Mouse (Mus musculus): ENCODE data around the gene Tubb4b. TPM values are rescaled to one million over a fixed set of nuclear protein-coding genes. Genes with fewer than 3 reads are reported as not detected.

The Tubb4b gene
- polyA plus RNA-seq, 1 experiment from 2014 or later, result 294 TPM

DNA sequence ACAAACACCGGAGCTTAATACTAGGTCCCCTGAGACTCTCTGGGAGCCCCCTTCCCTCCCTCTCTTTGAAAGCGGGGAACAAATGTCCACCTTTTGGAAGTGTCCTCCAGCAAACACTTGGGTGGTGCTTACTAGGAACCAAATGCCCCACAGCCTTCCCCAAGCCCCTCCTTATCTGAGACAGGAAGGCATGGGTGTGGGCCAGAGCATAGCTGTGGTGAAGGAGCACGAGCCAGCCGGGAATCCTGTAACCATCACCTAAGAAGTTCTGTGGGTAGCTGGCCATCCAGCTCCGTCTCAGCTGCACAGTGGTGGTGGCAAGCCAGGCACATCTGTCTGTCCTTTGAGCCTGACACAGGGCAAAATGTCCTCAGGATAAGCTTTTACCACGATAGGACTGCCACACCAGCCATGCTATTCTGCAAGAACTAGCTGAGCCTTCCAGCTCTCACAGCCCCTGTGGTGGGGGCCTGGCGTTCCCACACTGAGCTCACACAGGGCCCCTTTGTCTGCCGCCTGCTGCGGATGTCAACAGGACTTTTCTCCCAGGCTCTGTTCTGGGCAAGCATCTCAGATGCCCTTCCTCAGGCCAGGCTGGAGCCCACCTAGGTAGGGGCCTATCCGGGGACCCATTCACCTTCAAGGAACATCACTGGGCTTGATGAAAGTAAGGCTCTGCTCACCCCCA is 46.1 kb downstream of the Tubb4b start:
- Histone ChIP-seq H3K27me3 (ENCODE audit: insufficient read depth, low read length) (peaks cover 32% of the 10 kb centered on the region), H3K4me1 (ENCODE audit: insufficient read depth) (peaks cover 40% of the 10 kb centered on the region), H3K36me3 (replicated peaks; ENCODE audit: insufficient read depth, low read length) (no peaks in the 10 kb centered on the region), H3K4me3 (ENCODE audit: low read depth, low read length) (no peak overlapping the region), H3K9ac (replicated peaks) (no peak overlapping the region), H3K4me2 (ENCODE audit: low read depth, low read length) (no peak overlapping the region), H3K27ac (ENCODE audit: low read depth) (no peak overlapping the region), H3K9me3 (ENCODE audit: low read length) (no peaks in the 10 kb centered on the region)
- WGBS (ENCODE audit: insufficient replicate concordance), result 55% methylated on average over 10 of the region's 10 CpGs
- TF ChIP-seq EP300 (IDR thresholded peaks at IDR 0.05; ENCODE audit: low read depth) (no peak), CTCF (IDR thresholded peaks at IDR 0.05; ENCODE audit: low read depth) (no peak)
- DNase-seq (no peak), ATAC-seq (no peak)

DNA sequence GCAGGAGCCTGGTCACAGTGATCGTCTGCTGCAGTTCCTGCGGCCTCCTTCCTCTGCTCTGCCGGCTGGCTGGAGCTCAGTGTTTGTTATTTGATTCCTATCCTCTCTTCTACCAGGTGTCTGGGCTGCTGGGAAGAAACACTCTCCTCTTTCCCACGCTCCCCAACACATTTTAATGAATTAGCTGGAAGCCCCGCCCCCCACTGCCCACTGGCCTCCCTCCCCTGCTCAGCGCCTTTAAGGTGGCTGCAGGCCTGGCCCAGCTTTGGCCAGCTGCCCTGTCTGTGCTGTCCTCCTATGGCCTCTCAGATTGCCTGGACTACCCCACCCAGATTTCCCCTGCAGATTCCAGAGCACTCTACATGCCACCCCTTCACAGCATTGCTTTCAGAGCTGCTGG is 46.8 kb downstream of the Tubb4b start:
- H3K27me3 ChIP-seq (ENCODE audit: insufficient read depth, low read length), result peaks cover 31% of the 10 kb centered on the region
- no peak for TF ChIP-seq EP300 (IDR thresholded peaks at IDR 0.05; ENCODE audit: low read depth)
- TF ChIP-seq CTCF (IDR thresholded peaks at IDR 0.05; ENCODE audit: low read depth), result no peak
- no peak overlapping the region for H3K4me2 ChIP-seq (ENCODE audit: low read depth, low read length)
- no peak overlapping the region for H3K27ac ChIP-seq (ENCODE audit: low read depth)
- ATAC-seq (no peak), DNase-seq (peak; percentile 24)
- peaks cover 42% of the 10 kb centered on the region for H3K4me1 ChIP-seq (ENCODE audit: insufficient read depth)
- 69% methylated on average over 6 of the region's 6 CpGs for WGBS (ENCODE audit: insufficient replicate concordance)
- H3K9ac ChIP-seq (replicated peaks), result no peak overlapping the region
- no peaks in the 10 kb centered on the region for H3K36me3 ChIP-seq (replicated peaks; ENCODE audit: insufficient read depth, low read length)
- H3K4me3 ChIP-seq (ENCODE audit: low read depth, low read length), result no peak overlapping the region
- H3K9me3 ChIP-seq (ENCODE audit: low read length), result no peaks in the 10 kb centered on the region

DNA sequence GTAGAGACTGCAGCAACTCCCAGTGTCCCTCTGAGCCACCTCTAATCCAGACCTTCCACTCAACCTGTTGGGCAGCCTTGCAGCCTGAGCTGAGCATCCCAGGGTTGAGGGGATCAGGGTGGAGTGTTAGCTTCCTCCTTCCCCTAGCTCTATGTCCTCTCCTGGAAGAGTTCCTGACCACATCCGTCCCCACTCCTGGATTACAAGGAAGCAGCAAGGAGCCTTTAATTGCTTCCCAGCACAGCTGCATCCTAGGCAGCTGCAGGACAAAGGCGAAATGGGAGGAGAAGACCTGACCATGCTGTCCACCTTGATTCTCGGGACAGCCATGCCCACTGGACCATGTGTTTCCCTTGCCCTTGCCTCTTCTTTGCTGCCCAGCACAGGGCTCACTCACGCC is 47.4 kb downstream of the Tubb4b start:
- H3K9me3 ChIP-seq (ENCODE audit: low read length), result no peaks in the 10 kb centered on the region
- 59% methylated on average over 4 of the region's 4 CpGs for WGBS (ENCODE audit: insufficient replicate concordance)
- H3K4me3 ChIP-seq (ENCODE audit: low read depth, low read length), result no peak overlapping the region
- no peak overlapping the region for H3K4me2 ChIP-seq (ENCODE audit: low read depth, low read length)
- H3K27ac ChIP-seq (ENCODE audit: low read depth), result no peak overlapping the region
- no peak overlapping the region for H3K9ac ChIP-seq (replicated peaks)
- peaks cover 28% of the 10 kb centered on the region for H3K27me3 ChIP-seq (ENCODE audit: insufficient read depth, low read length)
- TF ChIP-seq EP300 (IDR thresholded peaks at IDR 0.05; ENCODE audit: low read depth) (no peak), CTCF (IDR thresholded peaks at IDR 0.05; ENCODE audit: low read depth) (no peak)
- no peaks in the 10 kb centered on the region for H3K36me3 ChIP-seq (replicated peaks; ENCODE audit: insufficient read depth, low read length)
- peaks cover 44% of the 10 kb centered on the region for H3K4me1 ChIP-seq (ENCODE audit: insufficient read depth)
- DNase-seq (no peak), ATAC-seq (no peak)

DNA sequence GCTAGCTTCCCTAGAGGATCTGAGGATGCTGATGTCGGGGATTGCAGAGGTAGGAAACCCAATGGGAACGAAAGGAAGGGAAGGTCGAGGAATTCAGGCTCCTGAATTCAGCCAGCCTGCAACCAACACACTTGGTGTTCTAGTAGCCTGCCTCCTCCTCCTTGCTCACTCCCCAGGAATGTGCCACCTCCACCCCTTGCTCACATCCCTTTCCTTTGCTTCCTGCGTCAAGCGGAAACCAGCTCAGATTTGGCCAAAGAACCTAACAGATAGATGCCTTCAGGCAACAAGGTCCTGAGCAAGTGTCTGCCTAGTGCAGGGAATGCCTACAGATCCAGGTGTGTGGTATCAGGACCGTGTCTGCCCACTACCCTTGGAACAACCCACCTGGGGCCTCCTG is 47.9 kb downstream of the Tubb4b start:
- Histone ChIP-seq H3K4me2 (ENCODE audit: low read depth, low read length) (no peak overlapping the region), H3K9me3 (ENCODE audit: low read length) (no peaks in the 10 kb centered on the region), H3K36me3 (replicated peaks; ENCODE audit: insufficient read depth, low read length) (no peaks in the 10 kb centered on the region), H3K27ac (ENCODE audit: low read depth) (no peak overlapping the region), H3K4me1 (ENCODE audit: insufficient read depth) (peaks cover 40% of the 10 kb centered on the region), H3K9ac (replicated peaks) (no peak overlapping the region), H3K4me3 (ENCODE audit: low read depth, low read length) (no peak overlapping the region), H3K27me3 (ENCODE audit: insufficient read depth, low read length) (peaks cover 26% of the 10 kb centered on the region)
- ATAC-seq, result no peak
- DNase-seq, result peak; percentile 15
- TF ChIP-seq CTCF (IDR thresholded peaks at IDR 0.05; ENCODE audit: low read depth), result no peak
- TF ChIP-seq EP300 (IDR thresholded peaks at IDR 0.05; ENCODE audit: low read depth), result no peak
- WGBS (ENCODE audit: insufficient replicate concordance), result 65% methylated on average over 6 of the region's 6 CpGs

DNA sequence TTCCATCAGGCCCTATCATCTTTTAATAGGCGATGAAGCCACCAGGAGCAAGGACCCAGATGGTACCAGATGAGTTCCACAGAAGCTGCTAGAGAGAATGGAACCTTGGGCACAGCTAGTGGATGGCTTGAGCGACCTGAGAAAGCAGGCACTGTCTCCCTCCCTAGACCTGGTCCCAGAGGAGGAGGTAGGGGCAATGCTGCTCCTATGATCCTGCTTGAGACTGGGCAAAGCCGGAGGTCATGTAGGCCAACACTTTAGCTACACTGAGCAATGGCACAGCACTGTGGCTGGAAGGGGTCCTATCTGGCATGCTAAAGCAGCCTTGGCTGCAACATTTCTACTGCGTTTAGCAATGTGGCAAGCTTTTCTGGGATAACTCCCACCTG is 48.8 kb downstream of the Tubb4b start:
- TF ChIP-seq CTCF (IDR thresholded peaks at IDR 0.05; ENCODE audit: low read depth) (no peak), EP300 (IDR thresholded peaks at IDR 0.05; ENCODE audit: low read depth) (no peak)
- H3K27ac ChIP-seq (ENCODE audit: low read depth), result no peak overlapping the region
- no peak overlapping the region for H3K4me2 ChIP-seq (ENCODE audit: low read depth, low read length)
- H3K36me3 ChIP-seq (replicated peaks; ENCODE audit: insufficient read depth, low read length), result no peaks in the 10 kb centered on the region
- peaks cover 31% of the 10 kb centered on the region for H3K4me1 ChIP-seq (ENCODE audit: insufficient read depth)
- no peak overlapping the region for H3K9ac ChIP-seq (replicated peaks)
- DNase-seq (no peak), ATAC-seq (no peak)
- H3K27me3 ChIP-seq (ENCODE audit: insufficient read depth, low read length), result peaks cover 18% of the 10 kb centered on the region
- no peaks in the 10 kb centered on the region for H3K9me3 ChIP-seq (ENCODE audit: low read length)
- H3K4me3 ChIP-seq (ENCODE audit: low read depth, low read length), result no peak overlapping the region
- WGBS (ENCODE audit: insufficient replicate concordance), result 77% methylated on average over 4 of the region's 4 CpGs

DNA sequence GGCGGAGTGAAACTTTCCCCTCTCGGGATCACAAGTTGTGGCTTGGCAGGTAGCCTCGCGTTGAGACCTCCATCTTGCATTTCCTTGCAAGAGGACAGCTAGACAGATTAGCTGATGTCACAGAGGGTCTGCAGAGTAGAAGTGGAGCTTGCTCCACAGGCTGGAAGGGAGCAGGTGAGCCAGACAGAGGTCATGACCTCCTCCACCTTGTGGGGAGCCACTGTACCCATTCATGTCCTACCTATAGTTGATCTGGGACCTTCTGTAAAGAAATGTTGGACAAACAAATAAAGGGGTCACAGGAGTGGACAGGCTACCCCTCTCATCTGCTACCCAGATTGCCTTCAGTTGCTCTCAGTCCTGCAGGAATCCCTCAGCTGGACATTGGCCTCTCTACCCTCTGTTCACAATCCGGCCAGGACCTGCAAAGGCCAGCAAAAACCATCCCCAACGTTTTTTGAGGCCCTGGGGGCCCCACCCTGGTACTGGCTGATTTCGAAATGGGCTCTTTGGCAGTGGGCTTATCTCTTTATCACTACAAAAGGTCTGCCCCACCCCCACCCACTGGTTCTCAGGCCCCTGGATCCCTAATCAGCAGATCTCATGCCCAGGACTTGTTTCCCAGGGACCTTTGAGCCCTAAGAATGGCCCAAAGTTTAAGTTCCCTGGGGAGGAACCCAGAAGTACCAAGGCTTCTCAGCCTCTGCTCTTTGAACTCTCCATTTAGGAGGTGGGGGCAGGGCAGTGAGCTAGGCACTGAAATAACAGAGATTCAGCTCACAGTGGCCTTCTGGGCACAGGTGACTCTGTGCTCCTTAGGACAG is 49.4 kb downstream of the Tubb4b start:
- Histone ChIP-seq H3K9ac (replicated peaks) (no peak overlapping the region), H3K36me3 (replicated peaks; ENCODE audit: insufficient read depth, low read length) (no peaks in the 10 kb centered on the region), H3K4me3 (ENCODE audit: low read depth, low read length) (no peak overlapping the region), H3K27me3 (ENCODE audit: insufficient read depth, low read length) (peaks cover 13% of the 10 kb centered on the region), H3K4me1 (ENCODE audit: insufficient read depth) (peaks cover 32% of the 10 kb centered on the region), H3K27ac (ENCODE audit: low read depth) (no peak overlapping the region), H3K4me2 (ENCODE audit: low read depth, low read length) (no peak overlapping the region), H3K9me3 (ENCODE audit: low read length) (no peaks in the 10 kb centered on the region)
- ATAC-seq (peak; percentile 28; the same call in 1 of the 2 replicates), DNase-seq (peak; percentile 27)
- WGBS (ENCODE audit: insufficient replicate concordance), result 35% methylated on average over 7 of the region's 7 CpGs
- no peak for TF ChIP-seq EP300 (IDR thresholded peaks at IDR 0.05; ENCODE audit: low read depth)
- TF ChIP-seq CTCF (IDR thresholded peaks at IDR 0.05; ENCODE audit: low read depth), result no peak
